Mouse (Mus musculus): ENCODE measurements around the gene C130050O18Rik. TPM values are rescaled to one million over a fixed set of nuclear protein-coding genes. Genes with fewer than 3 reads are reported as not detected.

Gene C130050O18Rik
- total RNA-seq, 2 experiments from 2014 or later: 0.12 to 0.21 TPM

- DNase-seq (ENCODE audit: low spot score): no peak
Observed at GRCm38 (mm10) chr5:139459938-139460337, 54.9 kb downstream of the C130050O18Rik start.

GRCm38 (mm10) chr5:139460384-139461067 is 55.4 kb downstream of the C130050O18Rik start, which contains the start of gene 3110082I17Rik:
3110082I17Rik (minus strand) TSS chr5:139460527.
- DNase-seq (ENCODE audit: low spot score): peak; percentile 98

- DNase-seq (ENCODE audit: low spot score): no peak
Observed at GRCm38 (mm10) chr5:139464874-139465273, 59.8 kb downstream of the C130050O18Rik start.

Small RNAs within 50 kb of the gene (microRNA-seq; reads per million reads assigned to microRNA genes)
- gene Mir339: 345 reads per million, percentile 71 among the genes with 10 or more reads in this experiment

Other genes starting within 250 kb of the C130050O18Rik start
- gene Sun1, start 204.6 kb upstream of the C130050O18Rik start, total RNA-seq (2021): 10 to 100 TPM; 36.8 to 37.0 TPM
- 10 to 100 TPM; 28.6 to 31.9 TPM for gene Get4, start 153.0 kb upstream of the C130050O18Rik start, total RNA-seq (2021)
- gene Adap1, start 79.7 kb upstream of the C130050O18Rik start, total RNA-seq (2021): 1 to 10 TPM in 1 of 2 experiments, under 1 TPM in 1; 0.66 to 1.4 TPM
- 10 to 100 TPM; 55.0 to 68.4 TPM for gene Cox19, start 53.9 kb upstream of the C130050O18Rik start, total RNA-seq (2021)
- gene Cyp2w1, start 52.7 kb upstream of the C130050O18Rik start, total RNA-seq (2021): not detected
- gene Gpr146, start 27.6 kb upstream of the C130050O18Rik start, total RNA-seq (2021): 10 to 100 TPM; 21.8 to 28.9 TPM
- under 1 TPM; 0.59 to 0.82 TPM for gene Gper1, start 17.9 kb downstream of the C130050O18Rik start, total RNA-seq (2021)
- 10 to 100 TPM in 1 of 2 experiments, 1 to 10 TPM in 1; 9.6 to 10.4 TPM for gene 3110082I17Rik, start 55.2 kb downstream of the C130050O18Rik start, total RNA-seq (2021)
- 10 to 100 TPM in 1 of 2 experiments, 1 to 10 TPM in 1; 7.6 to 12.0 TPM for gene Zfand2a, start 79.3 kb downstream of the C130050O18Rik start, total RNA-seq (2021)
- gene Uncx, start 138.2 kb downstream of the C130050O18Rik start, total RNA-seq (2021): not detected

Measured in gastrocnemius, adult 18-20 months (tissue).